In the genomic region with DNA sequence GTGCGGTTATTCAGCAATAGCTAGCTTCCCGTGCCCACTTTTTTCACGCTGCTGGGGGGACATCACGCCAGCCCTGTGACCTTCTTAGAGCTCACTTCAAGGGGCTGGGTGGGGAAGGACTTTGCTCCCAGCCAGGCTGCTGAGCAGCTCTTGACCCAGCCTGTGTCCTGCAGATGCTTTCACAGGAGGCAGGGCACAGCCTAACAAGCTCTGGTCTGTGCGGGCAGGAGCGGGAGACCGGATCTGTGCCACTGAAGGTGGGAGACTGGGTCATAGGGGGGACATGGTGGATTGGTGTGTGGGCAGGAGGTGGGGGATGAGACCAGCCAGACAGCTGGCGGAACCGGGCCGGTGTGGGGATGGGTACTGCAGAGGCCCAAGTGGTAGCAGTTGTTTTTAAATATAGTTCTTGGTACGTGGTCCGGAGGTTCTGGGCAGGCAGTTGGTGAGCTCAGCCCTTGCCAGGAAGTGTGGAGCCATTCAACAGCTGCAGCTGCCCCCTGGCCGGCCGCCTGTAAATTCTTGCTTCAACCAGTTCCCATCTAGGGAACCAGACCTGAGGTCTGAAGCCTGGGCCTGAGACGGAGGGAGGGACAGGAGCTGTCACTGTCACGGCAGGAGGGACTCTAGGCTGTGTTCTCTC, we compare ENCODE assay signal across 9 mouse cellular contexts. TPM values are rescaled to one million over a fixed set of nuclear protein-coding genes. Genes with fewer than 3 reads are reported as not detected.
A peak's percentile ranks its signal among the peaks of the same experiment; 100 is the strongest.
DNase-seq lines count a peak whose midpoint lies in the region; ATAC-seq and TF ChIP-seq lines count a peak whose summit lies in the region.
"Had no signal": no experiment of that assay in that cellular context is flagged by ENCODE, and none has a peak within 500 bp of the region (broad histone marks: within the 10 kb centered on the region; RNA-seq: fewer than 3 reads in every experiment).

No protein-coding gene starts in this region.

- peak overlapping the region; percentile 45 for H3K9ac ChIP-seq in embryonic facial prominence, embryonic 14.5 days (ENCODE audit: low read depth, low read length)
- peak overlapping the region; percentile 92; the same call in 1 of the 2 replicates for H3K9ac ChIP-seq in hindbrain, embryonic 14.5 days

- 78% methylated on average over 14 of the region's 16 CpGs for WGBS in embryonic facial prominence, embryonic 14.5 days
- WGBS in hindbrain, embryonic 14.5 days: 74% methylated on average over 16 of the region's 16 CpGs
- WGBS in olfactory bulb, adult 2 months: 16% methylated on average over 16 of the region's 16 CpGs

- no peak for TF ChIP-seq CTCF in olfactory bulb, adult 2 months (IDR thresholded peaks at IDR 0.05; ENCODE audit: insufficient read depth, low read depth, low read length)

- TF ChIP-seq POLR2A in olfactory bulb, adult 2 months (IDR thresholded peaks at IDR 0.05; ENCODE audit: insufficient read depth, low read depth, low read length): no peak

- intact Hi-C loops in left cerebral cortex, postnatal 36 days (cut with DNase I): loop anchor here (5.0 kb wide), 1 partner anchor 123 kb away; no protein-coding TSS in a partner anchor

- H3K4me3 ChIP-seq in embryonic facial prominence, embryonic 14.5 days (ENCODE audit: low read depth, low read length): peak overlapping the region; percentile 4; the same call in 1 of the 2 replicates
- no peak overlapping the region for H3K4me3 ChIP-seq in hindbrain, embryonic 14.5 days (replicated peaks; ENCODE audit: low read length)
- H3K4me3 ChIP-seq in olfactory bulb, adult 2 months (ENCODE audit: insufficient read depth, low read depth, low read length): peak overlapping the region; percentile 27
- H3K4me3 ChIP-seq: erythroblast, embryonic 14.5 days had no signal

- no peaks in the 10 kb centered on the region for H3K9me3 ChIP-seq in embryonic facial prominence, embryonic 14.5 days (ENCODE audit: control insufficient read depth, low read length)
- H3K9me3 ChIP-seq in hindbrain, embryonic 14.5 days (ENCODE audit: control insufficient read depth, low read length): no peaks in the 10 kb centered on the region

- peak; percentile 6; the same call in 1 of the 2 replicates for ATAC-seq in embryonic facial prominence, embryonic 14.5 days (ENCODE audit: low read depth)
- no peak for ATAC-seq in hindbrain, embryonic 14.5 days (ENCODE audit: low FRiP score)
- no peak for ATAC-seq in inflammation-experienced regulatory T-cells, adult 6 months

- peak overlapping the region; percentile 93; the same call in 1 of the 2 replicates for H3K4me2 ChIP-seq in embryonic facial prominence, embryonic 14.5 days (ENCODE audit: low read depth, low read length)
- H3K4me2 ChIP-seq in hindbrain, embryonic 14.5 days (replicated peaks): peak overlapping the region; percentile 98

- no peaks in the 10 kb centered on the region for H3K27me3 ChIP-seq in embryonic facial prominence, embryonic 14.5 days (replicated peaks; ENCODE audit: control insufficient read depth, insufficient read depth, low read length)
- no peaks in the 10 kb centered on the region for H3K27me3 ChIP-seq in hindbrain, embryonic 14.5 days (ENCODE audit: control insufficient read depth, insufficient read depth, low read length)

- H3K27ac ChIP-seq in embryonic facial prominence, embryonic 14.5 days (replicated peaks; ENCODE audit: low read depth, low read length): peak overlapping the region; percentile 79
- no peak overlapping the region for H3K27ac ChIP-seq in hindbrain, embryonic 14.5 days
- H3K27ac ChIP-seq in olfactory bulb, adult 2 months (ENCODE audit: insufficient read depth, low read depth, low read length): peak overlapping the region; percentile 84

- H3K36me3 ChIP-seq in embryonic facial prominence, embryonic 14.5 days (ENCODE audit: control insufficient read depth, insufficient read depth, low read length): peaks cover 27% of the 10 kb centered on the region
- peaks cover 27% of the 10 kb centered on the region for H3K36me3 ChIP-seq in hindbrain, embryonic 14.5 days (replicated peaks; ENCODE audit: control insufficient read depth, insufficient read depth)

- H3K4me1 ChIP-seq in embryonic facial prominence, embryonic 14.5 days (ENCODE audit: control insufficient read depth, insufficient read depth, low read length): peaks cover 18% of the 10 kb centered on the region
- H3K4me1 ChIP-seq in hindbrain, embryonic 14.5 days (replicated peaks; ENCODE audit: control insufficient read depth, insufficient read depth, low read length): peaks cover 41% of the 10 kb centered on the region
- peaks cover 54% of the 10 kb centered on the region for H3K4me1 ChIP-seq in olfactory bulb, adult 2 months (ENCODE audit: control insufficient read depth, insufficient read depth, low read length)

- DNase-seq in cerebellum, adult 11 months: peak; percentile 44
- DNase-seq in cerebellum, postnatal 4 days (ENCODE audit: low spot score in 2 of 2): no peak
- DNase-seq in 416B (ENCODE audit: low read depth): peak; percentile 85
- peak; percentile 72 for DNase-seq in embryonic facial prominence, embryonic 14.5 days (ENCODE audit: low spot score)
- DNase-seq in hindbrain, embryonic 14.5 days (ENCODE audit: low spot score): no peak
- peak; percentile 66 for DNase-seq in left cerebral cortex, postnatal 36 days (ENCODE audit: low spot score in 2 of 2)

RNA-seq across cellular contexts. Expression of a gene that starts 4.0 kb away (rescaled TPM):
- 37.9 and 43.7 TPM in 2 replicates for polyA plus RNA-seq in embryonic facial prominence, embryonic 14.5 days (2014; fragmentation: Nextera tagmentation; extraction: Ambion mirVana)
- polyA plus RNA-seq in hindbrain, embryonic 14.5 days (2014; fragmentation: Nextera tagmentation; extraction: Ambion mirVana): 18.2 and 19.0 TPM in 2 replicates
- total RNA-seq in left cerebral cortex, postnatal 36 days (2021): 10 to 100 TPM; 63.0 to 67.2 TPM
- not detected in 2 replicates for polyA plus RNA-seq in olfactory bulb, adult 2 months (2012; ENCODE audit: insufficient read depth, insufficient read length, low replicate concordance, missing spikeins)
- 10 to 100 TPM in 1 of 3 experiments, 1 to 10 TPM in 2; 6.9 to 12.4 (median 9.8) TPM for polyA plus RNA-seq in inflammation-experienced regulatory T-cells, adult 6 months (2017; shearing (Covaris generic))

RNA-seq across cellular contexts. Expression of a gene that starts 17.2 kb away (rescaled TPM):
- 1,831 and 1,850 TPM in 2 replicates for polyA plus RNA-seq in embryonic facial prominence, embryonic 14.5 days (2014; fragmentation: Nextera tagmentation; extraction: Ambion mirVana)
- 1,428 and 1,660 TPM in 2 replicates for polyA plus RNA-seq in hindbrain, embryonic 14.5 days (2014; fragmentation: Nextera tagmentation; extraction: Ambion mirVana)
- 1,000 to 10,000 TPM; 2,336 to 2,609 TPM for total RNA-seq in left cerebral cortex, postnatal 36 days (2021)
- 844 TPM in 1 of 2 replicates, not detected in the other for polyA plus RNA-seq in olfactory bulb, adult 2 months (2012; ENCODE audit: insufficient read depth, insufficient read length, low replicate concordance, missing spikeins)
- 100 to 1,000 TPM; 217 to 463 (median 365) TPM for polyA plus RNA-seq in inflammation-experienced regulatory T-cells, adult 6 months (2017; shearing (Covaris generic))

RNA-seq across cellular contexts. Expression of a gene that starts 17.3 kb away (rescaled TPM):
- 56.4 and 60.4 TPM in 2 replicates for polyA plus RNA-seq in embryonic facial prominence, embryonic 14.5 days (2014; fragmentation: Nextera tagmentation; extraction: Ambion mirVana)
- 40.3 and 48.4 TPM in 2 replicates for polyA plus RNA-seq in hindbrain, embryonic 14.5 days (2014; fragmentation: Nextera tagmentation; extraction: Ambion mirVana)
- 10 to 100 TPM; 26.4 to 26.6 TPM for total RNA-seq in left cerebral cortex, postnatal 36 days (2021)
- not detected in 2 replicates for polyA plus RNA-seq in olfactory bulb, adult 2 months (2012; ENCODE audit: insufficient read depth, insufficient read length, low replicate concordance, missing spikeins)
- 10 to 100 TPM; 32.7 to 50.7 (median 48.1) TPM for polyA plus RNA-seq in inflammation-experienced regulatory T-cells, adult 6 months (2017; shearing (Covaris generic))

RNA-seq across cellular contexts. Expression of a gene that starts 42.5 kb away (rescaled TPM):
- polyA plus RNA-seq in embryonic facial prominence, embryonic 14.5 days (2014; fragmentation: Nextera tagmentation; extraction: Ambion mirVana): 76.7 and 90.8 TPM in 2 replicates
- 40.1 and 40.7 TPM in 2 replicates for polyA plus RNA-seq in hindbrain, embryonic 14.5 days (2014; fragmentation: Nextera tagmentation; extraction: Ambion mirVana)
- 10 to 100 TPM; 24.2 to 30.2 TPM for total RNA-seq in left cerebral cortex, postnatal 36 days (2021)
- not detected in 2 replicates for polyA plus RNA-seq in olfactory bulb, adult 2 months (2012; ENCODE audit: insufficient read depth, insufficient read length, low replicate concordance, missing spikeins)
- polyA plus RNA-seq in inflammation-experienced regulatory T-cells, adult 6 months (2017; shearing (Covaris generic)): 10 to 100 TPM; 25.4 to 88.8 (median 51.2) TPM

RNA-seq across cellular contexts. Expression of a gene that starts 42.6 kb away (rescaled TPM):
- polyA plus RNA-seq in embryonic facial prominence, embryonic 14.5 days (2014; fragmentation: Nextera tagmentation; extraction: Ambion mirVana): 198 and 205 TPM in 2 replicates
- polyA plus RNA-seq in hindbrain, embryonic 14.5 days (2014; fragmentation: Nextera tagmentation; extraction: Ambion mirVana): 140 and 142 TPM in 2 replicates
- 10 to 100 TPM; 63.3 to 66.1 TPM for total RNA-seq in left cerebral cortex, postnatal 36 days (2021)
- polyA plus RNA-seq in olfactory bulb, adult 2 months (2012; ENCODE audit: insufficient read depth, insufficient read length, low replicate concordance, missing spikeins): not detected in 2 replicates
- polyA plus RNA-seq in inflammation-experienced regulatory T-cells, adult 6 months (2017; shearing (Covaris generic)): 100 to 1,000 TPM in 1 of 3 experiments, 10 to 100 TPM in 2; 65.3 to 102 (median 74.3) TPM

Comparison
In these comparisons a context has a peak if more than half of its experiments do, and no peak if none do; other contexts are left out.
1. DNase-seq: peak in cerebellum, adult 11 months (single experiment), 416B (single experiment), embryonic facial prominence, embryonic 14.5 days (single experiment) and left cerebral cortex, postnatal 36 days (2 of 2); none in cerebellum, postnatal 4 days (0 of 2) and hindbrain, embryonic 14.5 days (single experiment).
2. RNA of a gene that starts 17.3 kb away (polyA plus RNA-seq): 56.4 to 60.4 TPM in embryonic facial prominence, embryonic 14.5 days, 32.7 to 50.7 TPM in inflammation-experienced regulatory T-cells, adult 6 months and 40.3 to 48.4 TPM in hindbrain, embryonic 14.5 days; not detected in olfactory bulb, adult 2 months; every median in the first group is over 10 times any median in the second.